Mouse (Mus musculus): Measurements from ENCODE around the gene Spag6l. TPM values are rescaled to one million over a fixed set of nuclear protein-coding genes. Genes with fewer than 3 reads are reported as not detected.
"Not testable (repeated sequence)": the region's sequence is repeated elsewhere in the genome, so short reads cannot be mapped to it uniquely, and the experiment has no call there.

Spag6l gene
- polyA plus RNA-seq, 1 experiment from 2014 or later, result 1.5 TPM

DNA sequence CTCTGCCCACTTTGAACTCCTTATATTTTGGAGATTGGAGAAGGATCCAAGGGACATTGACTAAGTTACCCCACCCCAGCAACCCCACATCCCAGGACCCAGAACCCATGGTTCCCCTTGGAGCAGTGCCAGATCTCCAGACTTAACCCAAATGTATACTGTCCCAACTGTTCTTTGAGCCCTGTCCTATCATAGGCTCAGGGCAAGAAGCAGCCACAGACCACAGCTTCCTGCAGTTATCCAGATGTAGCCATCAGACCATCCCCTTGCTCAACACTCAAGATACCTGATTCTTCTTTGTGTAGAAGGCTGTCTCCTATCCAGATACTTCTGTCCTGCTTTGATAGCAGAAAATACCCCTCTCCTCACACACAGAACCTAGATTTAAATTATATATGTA is 36.0 kb upstream of the Spag6l start:
- Histone ChIP-seq H3K4me2 (ENCODE audit: low read length) (no peak overlapping the region), H3K9me3 (replicated peaks; ENCODE audit: low read length) (no peaks in the 10 kb centered on the region), H3K27ac (peak overlapping the region; percentile 68; the same call in 1 of the 2 replicates), H3K9ac (ENCODE audit: low read depth, low read length) (no peak overlapping the region), H3K4me1 (replicated peaks; ENCODE audit: insufficient read depth, low read length) (no peaks in the 10 kb centered on the region), H3K36me3 (ENCODE audit: insufficient read depth, low read length) (no peaks in the 10 kb centered on the region), H3K4me3 (replicated peaks; ENCODE audit: low read depth, low read length) (no peak overlapping the region), H3K27me3 (ENCODE audit: insufficient read depth, low read length) (no peaks in the 10 kb centered on the region)
- no peak for ATAC-seq (replicated peaks; ENCODE audit: low FRiP score, low read depth)
- DNase-seq (ENCODE audit: low spot score), result no peak
- TF ChIP-seq CTCF (IDR thresholded peaks at IDR 0.05; ENCODE audit: low read depth), result no peak

DNA sequence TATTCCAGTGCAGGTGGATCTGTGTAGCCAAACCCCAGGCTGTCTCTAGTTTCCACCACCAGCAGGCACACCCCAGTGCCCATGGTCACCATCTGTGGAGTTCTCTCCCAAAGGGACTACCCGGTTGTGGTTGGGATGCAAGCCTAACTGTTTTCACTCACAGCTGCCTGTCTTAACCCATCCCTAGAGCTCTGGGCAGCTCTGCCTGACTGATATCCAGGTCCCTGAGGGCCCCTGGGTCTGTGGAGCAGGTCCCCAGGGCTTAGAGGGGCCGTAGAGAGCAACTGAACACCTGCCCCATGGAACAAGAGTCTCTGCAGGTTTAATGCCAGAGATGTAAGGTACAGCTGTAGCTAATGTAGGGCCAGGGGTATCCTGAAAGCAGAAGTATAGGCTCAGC is 34.7 kb upstream of the Spag6l start, which contains the start of gene Igll1:
Gene Igll1 (minus strand): TSS at position 8 of the 400 bp plus-strand sequence.
- ATAC-seq (replicated peaks; ENCODE audit: low FRiP score, low read depth), result no peak
- no peak for DNase-seq (ENCODE audit: low spot score)
- TF ChIP-seq CTCF (IDR thresholded peaks at IDR 0.05; ENCODE audit: low read depth), result no peak
- H3K4me3 ChIP-seq (replicated peaks; ENCODE audit: low read depth, low read length), result no peak within 1 kb of the TSS
- no peaks in the 10 kb centered on the region for H3K9me3 ChIP-seq (replicated peaks; ENCODE audit: low read length)
- no peak within 1 kb of the TSS for H3K9ac ChIP-seq (ENCODE audit: low read depth, low read length)
- no peak within 1 kb of the TSS for H3K4me2 ChIP-seq (ENCODE audit: low read length)
- no peaks in the 10 kb centered on the region for H3K4me1 ChIP-seq (replicated peaks; ENCODE audit: insufficient read depth, low read length)
- H3K36me3 ChIP-seq (ENCODE audit: insufficient read depth, low read length), result no peaks in the 10 kb centered on the region
- H3K27ac ChIP-seq, result no peak within 1 kb of the TSS
- H3K27me3 ChIP-seq (ENCODE audit: insufficient read depth, low read length), result no peaks in the 10 kb centered on the region
- WGBS, result 74% methylated on average over 2 of the region's 2 CpGs

DNA sequence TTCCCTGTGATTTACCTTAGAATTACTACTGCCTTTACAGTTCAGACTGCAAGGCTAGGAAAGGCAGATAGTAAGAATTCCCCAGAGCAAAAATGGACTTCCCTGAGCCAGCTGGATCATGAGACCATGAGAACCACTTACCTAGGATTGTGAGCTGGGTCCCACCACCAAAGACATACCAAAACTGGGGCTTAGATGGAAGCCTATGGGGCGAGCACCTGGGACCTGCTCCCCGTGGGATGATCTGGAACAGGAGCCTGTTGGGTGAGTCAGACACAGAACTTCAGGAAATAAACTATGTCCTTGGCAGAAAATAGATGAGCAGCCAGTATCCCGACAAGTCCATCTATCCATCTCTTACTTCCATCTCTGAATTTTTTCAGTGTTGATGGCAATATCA is 33.0 kb upstream of the Spag6l start:
- DNase-seq (ENCODE audit: low spot score) (no peak), ATAC-seq (replicated peaks; ENCODE audit: low FRiP score, low read depth) (no peak)
- Histone ChIP-seq H3K4me2 (ENCODE audit: low read length) (no peak overlapping the region), H3K9ac (ENCODE audit: low read depth, low read length) (no peak overlapping the region), H3K9me3 (replicated peaks; ENCODE audit: low read length) (no peaks in the 10 kb centered on the region), H3K4me1 (replicated peaks; ENCODE audit: insufficient read depth, low read length) (no peaks in the 10 kb centered on the region), H3K4me3 (replicated peaks; ENCODE audit: low read depth, low read length) (no peak overlapping the region), H3K27me3 (ENCODE audit: insufficient read depth, low read length) (no peaks in the 10 kb centered on the region), H3K27ac (no peak overlapping the region), H3K36me3 (ENCODE audit: insufficient read depth, low read length) (no peaks in the 10 kb centered on the region)
- no peak for TF ChIP-seq CTCF (IDR thresholded peaks at IDR 0.05; ENCODE audit: low read depth)
- WGBS, result 73% methylated on average over 3 of the region's 3 CpGs

DNA sequence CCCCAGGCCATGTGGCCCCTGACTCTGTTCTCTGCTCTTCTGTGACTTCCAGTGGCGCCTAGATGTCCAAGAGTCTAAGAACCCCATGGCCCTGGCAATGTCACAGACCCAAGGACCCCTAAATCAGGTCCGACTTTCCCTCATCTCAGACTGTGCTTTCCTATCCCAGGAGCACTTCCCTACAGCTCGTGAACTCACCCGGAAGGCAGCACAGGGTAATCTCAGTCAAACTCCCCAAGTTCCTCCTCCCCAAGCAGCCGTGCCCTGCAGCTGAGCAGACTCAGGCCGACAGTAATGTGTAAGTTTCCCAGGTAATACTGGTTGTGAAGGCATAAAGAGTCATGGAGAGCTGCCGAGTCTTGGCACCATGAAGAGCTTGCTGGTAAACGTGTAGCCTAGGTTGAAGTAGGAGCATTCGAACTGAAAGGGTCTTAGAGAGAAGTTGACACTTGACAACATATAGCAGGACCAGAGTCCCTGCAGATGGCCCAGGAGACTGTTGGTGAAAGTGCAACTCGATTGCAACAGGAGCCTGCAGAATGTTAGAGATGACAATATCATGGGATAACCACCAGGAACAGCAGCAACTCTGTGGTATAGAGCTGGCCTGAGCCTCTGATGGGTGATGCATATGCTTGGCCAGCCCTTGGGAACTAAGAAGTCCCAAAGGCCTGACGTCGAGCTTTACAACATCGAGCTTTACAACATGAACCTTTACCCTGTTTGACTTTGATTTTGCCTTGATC is 27.6 kb upstream of the Spag6l start:
- no peak for DNase-seq (ENCODE audit: low spot score)
- H3K27ac ChIP-seq, result no peak overlapping the region
- WGBS, result 71% methylated on average over 13 of the region's 13 CpGs
- H3K9ac ChIP-seq (ENCODE audit: low read depth, low read length), result no peak overlapping the region
- H3K36me3 ChIP-seq (ENCODE audit: insufficient read depth, low read length), result no peaks in the 10 kb centered on the region
- TF ChIP-seq CTCF (IDR thresholded peaks at IDR 0.05; ENCODE audit: low read depth), result no peak
- no peaks in the 10 kb centered on the region for H3K4me1 ChIP-seq (replicated peaks; ENCODE audit: insufficient read depth, low read length)
- no peak for ATAC-seq (replicated peaks; ENCODE audit: low FRiP score, low read depth)
- no peaks in the 10 kb centered on the region for H3K9me3 ChIP-seq (replicated peaks; ENCODE audit: low read length)
- no peak overlapping the region for H3K4me3 ChIP-seq (replicated peaks; ENCODE audit: low read depth, low read length)
- H3K4me2 ChIP-seq (ENCODE audit: low read length), result no peak overlapping the region
- H3K27me3 ChIP-seq (ENCODE audit: insufficient read depth, low read length), result no peaks in the 10 kb centered on the region

DNA sequence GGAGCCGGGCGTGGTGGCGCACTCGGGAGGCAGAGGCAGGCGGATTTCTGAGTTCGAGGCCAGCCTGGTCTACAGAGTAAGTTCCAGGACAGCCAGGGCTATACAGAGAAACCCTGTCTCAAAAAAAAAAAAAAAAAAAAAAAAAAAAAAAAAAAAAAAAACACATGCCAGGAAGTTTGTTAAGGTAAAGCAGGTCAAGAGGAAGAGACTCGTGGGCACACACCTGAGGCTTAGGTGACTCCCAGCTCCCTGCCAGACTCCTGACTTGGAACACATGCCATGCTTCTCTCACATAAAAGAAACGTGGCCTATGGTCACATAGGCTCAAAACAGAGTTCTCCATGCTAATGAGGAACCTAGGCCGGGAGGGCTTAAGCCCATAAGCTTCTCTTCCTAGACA is 26.8 kb upstream of the Spag6l start:
- WGBS, result 84% methylated on average over 9 of the region's 9 CpGs
- H3K27ac ChIP-seq; H3K4me3 ChIP-seq (replicated peaks; ENCODE audit: low read depth, low read length): not testable (repeated sequence)

DNA sequence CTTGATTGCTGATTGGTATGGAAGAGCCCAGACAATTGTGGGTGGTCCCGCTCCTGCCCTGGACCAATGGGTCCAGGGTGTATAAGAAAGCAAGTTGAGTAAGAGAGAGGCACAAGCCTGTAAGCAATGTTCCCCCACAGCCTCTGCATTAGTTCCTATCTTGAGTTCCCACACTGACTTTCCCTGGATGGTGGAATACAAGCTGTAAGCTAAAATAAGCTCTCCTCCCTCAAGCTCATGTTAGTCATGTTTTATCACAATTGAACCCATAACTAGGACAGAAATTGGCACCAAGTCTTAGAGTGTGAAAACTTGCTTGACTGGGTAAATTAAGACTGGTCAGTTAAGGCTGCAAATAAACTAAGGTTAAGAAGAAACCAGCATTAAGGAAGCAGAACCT is 26.3 kb upstream of the Spag6l start:
- H3K27ac ChIP-seq, result no peak overlapping the region
- no peak overlapping the region for H3K4me2 ChIP-seq (ENCODE audit: low read length)
- WGBS, result 92% methylated on average over 1 of the region's 1 CpGs
- H3K9ac ChIP-seq (ENCODE audit: low read depth, low read length), result no peak overlapping the region
- no peak overlapping the region for H3K4me3 ChIP-seq (replicated peaks; ENCODE audit: low read depth, low read length)
- H3K9me3 ChIP-seq (replicated peaks; ENCODE audit: low read length), result no peaks in the 10 kb centered on the region
- DNase-seq (ENCODE audit: low spot score) (no peak), ATAC-seq (replicated peaks; ENCODE audit: low FRiP score, low read depth) (no peak)
- TF ChIP-seq CTCF (IDR thresholded peaks at IDR 0.05; ENCODE audit: low read depth), result no peak
- no peaks in the 10 kb centered on the region for H3K27me3 ChIP-seq (ENCODE audit: insufficient read depth, low read length)
- no peaks in the 10 kb centered on the region for H3K36me3 ChIP-seq (ENCODE audit: insufficient read depth, low read length)
- H3K4me1 ChIP-seq (replicated peaks; ENCODE audit: insufficient read depth, low read length), result no peaks in the 10 kb centered on the region

More for the DNA sequence above, 26.8 kb upstream of the Spag6l start:
- not testable (repeated sequence) for H3K36me3 ChIP-seq (ENCODE audit: insufficient read depth, low read length); DNase-seq (ENCODE audit: low spot score); H3K4me1 ChIP-seq (replicated peaks; ENCODE audit: insufficient read depth, low read length); H3K4me2 ChIP-seq (ENCODE audit: low read length); H3K9me3 ChIP-seq (replicated peaks; ENCODE audit: low read length); H3K27me3 ChIP-seq (ENCODE audit: insufficient read depth, low read length); H3K9ac ChIP-seq (ENCODE audit: low read depth, low read length); ATAC-seq (replicated peaks; ENCODE audit: low FRiP score, low read depth)

DNA sequence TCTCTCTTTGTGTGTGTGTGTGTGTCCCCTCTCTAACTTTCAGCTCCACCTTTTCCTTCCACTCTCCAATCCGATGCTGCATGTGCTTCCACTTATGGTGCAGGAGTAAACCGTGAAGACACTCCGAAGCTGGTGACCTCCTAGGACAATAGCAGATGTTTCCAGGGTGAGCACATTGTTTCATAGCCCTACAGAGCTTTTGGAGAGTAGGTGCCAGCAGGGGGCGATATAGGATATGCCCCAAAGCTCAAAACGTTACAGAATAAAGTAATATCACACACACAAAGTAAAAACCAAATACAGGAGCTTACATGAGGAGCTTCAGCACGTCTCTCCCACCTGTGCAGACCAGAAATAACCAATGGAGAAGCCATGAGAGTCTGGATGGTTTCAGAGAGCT is 25.6 kb upstream of the Spag6l start:
- 31% methylated on average over 6 of the region's 6 CpGs for WGBS
- no peak overlapping the region for H3K4me2 ChIP-seq (ENCODE audit: low read length)
- no peaks in the 10 kb centered on the region for H3K27me3 ChIP-seq (ENCODE audit: insufficient read depth, low read length)
- H3K4me3 ChIP-seq (replicated peaks; ENCODE audit: low read depth, low read length), result no peak overlapping the region
- peak; percentile 61 for DNase-seq (ENCODE audit: low spot score)
- no peaks in the 10 kb centered on the region for H3K4me1 ChIP-seq (replicated peaks; ENCODE audit: insufficient read depth, low read length)
- H3K27ac ChIP-seq, result no peak overlapping the region
- TF ChIP-seq CTCF (IDR thresholded peaks at IDR 0.05; ENCODE audit: low read depth), result peak; percentile 77
- H3K9me3 ChIP-seq (replicated peaks; ENCODE audit: low read length), result no peaks in the 10 kb centered on the region
- no peak for ATAC-seq (replicated peaks; ENCODE audit: low FRiP score, low read depth)
- H3K36me3 ChIP-seq (ENCODE audit: insufficient read depth, low read length), result no peaks in the 10 kb centered on the region
- H3K9ac ChIP-seq (ENCODE audit: low read depth, low read length), result no peak overlapping the region

Data from kidney, postnatal 0 days (tissue).